34 mouse cellular contexts compared by ENCODE assay signal in genomic region chr5:149168051-149168450, GRCm38 (mm10).
"Had no signal": no experiment of that assay in that cellular context is flagged by ENCODE, and none has a peak within 500 bp of the region (broad histone marks: within the 10 kb centered on the region; RNA-seq: fewer than 3 reads in every experiment).

No protein-coding gene starts in this region.

- H3K27me3 ChIP-seq: heart, embryonic 12.5 days; heart, embryonic 13.5 days; heart, embryonic 15.5 days; hindbrain, embryonic 12.5 days; hindbrain, embryonic 13.5 days; hindbrain, embryonic 15.5 days; intestine, embryonic 15.5 days; kidney, embryonic 15.5 days had no signal

- H3K4me3 ChIP-seq: heart, embryonic 12.5 days; heart, embryonic 13.5 days; heart, embryonic 15.5 days; hindbrain, embryonic 10.5 days; hindbrain, embryonic 12.5 days; hindbrain, embryonic 13.5 days; hindbrain, embryonic 15.5 days; intestine, embryonic 15.5 days; kidney, embryonic 15.5 days; layer of hippocampus, adult 2 months had no signal

- H3K4me1 ChIP-seq: heart, embryonic 13.5 days; heart, embryonic 15.5 days; hindbrain, embryonic 13.5 days; hindbrain, embryonic 15.5 days; intestine, embryonic 15.5 days had no signal

- H3K9me3 ChIP-seq: heart, embryonic 12.5 days; heart, embryonic 13.5 days; heart, embryonic 15.5 days; hindbrain, embryonic 10.5 days; hindbrain, embryonic 12.5 days; hindbrain, embryonic 13.5 days; hindbrain, embryonic 15.5 days; intestine, embryonic 15.5 days; kidney, embryonic 15.5 days had no signal

- ATAC-seq: hindbrain, embryonic 16.5 days; hindbrain, postnatal 0 days; inflammation-experienced regulatory T-cells, adult 6 months; intestine, embryonic 15.5 days; intestine, embryonic 16.5 days; intestine, postnatal 0 days had no signal

- H3K36me3 ChIP-seq: heart, embryonic 12.5 days; heart, embryonic 13.5 days; heart, embryonic 15.5 days; hindbrain, embryonic 10.5 days; hindbrain, embryonic 12.5 days; hindbrain, embryonic 13.5 days; hindbrain, embryonic 15.5 days; intestine, embryonic 15.5 days; kidney, embryonic 15.5 days had no signal

- H3K27ac ChIP-seq: heart, embryonic 13.5 days; heart, embryonic 15.5 days; hindbrain, embryonic 10.5 days; hindbrain, embryonic 12.5 days; hindbrain, embryonic 13.5 days; hindbrain, embryonic 14.5 days; hindbrain, embryonic 15.5 days; hindbrain, postnatal 0 days; intestine, embryonic 15.5 days; kidney, embryonic 15.5 days; kidney, postnatal 0 days; layer of hippocampus, adult 2 months had no signal

- H3K9ac ChIP-seq: heart, embryonic 12.5 days; heart, embryonic 13.5 days; heart, embryonic 15.5 days; hindbrain, embryonic 12.5 days; hindbrain, embryonic 13.5 days; hindbrain, embryonic 14.5 days; hindbrain, embryonic 15.5 days; intestine, embryonic 15.5 days; kidney, embryonic 15.5 days had no signal

- H3K4me2 ChIP-seq: heart, embryonic 11.5 days; heart, embryonic 12.5 days; heart, embryonic 13.5 days; heart, embryonic 15.5 days; hindbrain, embryonic 12.5 days; hindbrain, embryonic 13.5 days; hindbrain, embryonic 14.5 days; hindbrain, embryonic 15.5 days; intestine, embryonic 15.5 days; kidney, embryonic 15.5 days had no signal

- DNase-seq: heart, postnatal 10 days; heart, postnatal 14 days; heart, postnatal 36 days; heart, postnatal 4 days; kidney, adult 11 months; kidney, adult 18-20 months; kidney, adult 2 months; kidney, adult 8-10 months; kidney, adult 9 months; kidney, postnatal 10 days; kidney, postnatal 14 days; kidney, postnatal 25 days; kidney, postnatal 36 days; kidney, postnatal 4 days; layer of hippocampus, adult 9-11 months; layer of hippocampus, postnatal 36 days had no signal
